Mouse (Mus musculus) spleen, postnatal 10 days (tissue): ENCODE data around the gene Olfm2.

Experiments
- DNase-seq, 2 experiments: peaks; one replicate each; pipeline ENCODE4 v3.0.0; 2021 to 2022; ENCODE audit warnings: low spot score in 2 of 2

Gene Olfm2

DNA sequence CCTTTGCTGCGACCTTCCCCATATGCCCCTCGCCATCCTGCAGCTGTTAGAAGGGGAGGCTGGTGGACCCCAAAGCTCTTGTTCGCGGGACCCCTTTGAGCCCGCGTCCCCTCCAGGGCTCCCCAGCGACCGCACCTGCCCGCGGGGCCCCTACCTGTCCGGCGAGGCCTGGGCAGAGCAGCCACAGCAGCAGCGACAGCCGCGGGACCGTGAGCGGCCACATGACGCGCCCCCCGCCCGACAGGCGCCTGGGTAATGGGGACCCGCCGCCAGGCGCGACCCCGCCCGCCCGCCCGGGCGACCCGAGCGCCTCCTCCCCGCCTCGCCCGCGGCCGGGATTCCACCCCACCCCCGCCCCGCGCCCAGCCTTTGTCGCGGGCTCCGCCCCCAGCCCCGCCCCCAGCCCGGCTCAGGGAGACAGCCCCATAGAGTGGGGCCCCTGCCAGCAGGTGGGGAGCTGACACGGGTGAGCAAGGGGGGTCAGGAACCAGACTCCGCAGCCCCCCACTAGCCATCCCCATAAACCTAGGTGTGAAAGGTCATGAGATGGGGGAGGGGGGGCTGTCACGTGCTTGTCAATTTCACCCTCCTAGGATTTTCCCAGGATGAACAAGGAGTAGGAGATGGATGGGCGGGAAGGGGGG is at the start of gene Olfm2:
Olfm2 (minus strand) TSS at position 333 of the 644 bp plus-strand sequence.
- DNase-seq: no peak

GRCm38 (mm10) chr9:20794108-20794806 is 48.1 kb upstream of the Olfm2 start:
- DNase-seq: no peak

- no peak for DNase-seq
These were observed 44.2 kb upstream of the Olfm2 start for GRCm38 (mm10) chr9:20790345-20790744.

DNA sequence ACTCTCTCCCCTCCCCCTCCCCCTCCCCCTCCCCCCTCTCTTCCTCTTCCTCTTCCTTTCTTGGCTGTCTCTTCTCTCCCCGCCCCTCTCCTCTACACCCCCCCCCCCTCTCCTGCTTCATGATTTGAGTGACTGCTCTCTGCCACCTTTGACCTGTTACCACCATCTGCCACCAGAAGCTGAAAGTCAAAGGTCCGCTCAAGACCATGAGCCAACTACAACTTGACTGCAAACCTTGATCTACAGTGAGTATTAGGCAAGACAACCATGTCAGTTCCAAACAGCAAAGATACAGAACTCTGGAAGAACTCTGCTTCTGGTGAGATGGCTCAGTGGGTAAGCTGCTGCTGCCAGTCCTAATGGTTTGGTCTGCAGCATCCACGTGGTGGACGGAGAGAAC is 43.5 kb upstream of the Olfm2 start:
- no peak for DNase-seq

- no peak for DNase-seq
These were observed 41.8 kb upstream of the Olfm2 start for GRCm38 (mm10) chr9:20787992-20788391.

GRCm38 (mm10) chr9:20785055-20785454 is 38.9 kb upstream of the Olfm2 start:
- no peak for DNase-seq

DNA sequence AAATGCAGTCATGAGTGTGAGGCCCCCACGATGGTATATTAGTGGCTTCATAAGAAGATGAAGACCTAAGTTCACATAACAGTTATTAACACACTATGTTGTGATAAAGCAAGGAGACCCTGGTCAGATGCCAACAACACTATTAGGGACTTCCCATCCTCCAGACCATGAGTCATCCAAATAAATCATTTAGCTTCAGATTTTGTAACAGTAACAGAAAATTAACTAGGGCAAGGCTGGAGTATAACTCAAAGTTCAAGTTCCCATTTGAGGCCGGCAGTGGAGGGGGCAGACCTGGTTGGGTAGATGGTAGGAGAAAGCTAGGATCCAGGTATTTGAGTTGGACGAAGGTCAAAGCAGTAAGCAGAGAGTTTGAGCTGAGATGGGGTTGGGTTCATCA is 35.1 kb upstream of the Olfm2 start:
- no peak for DNase-seq

DNA sequence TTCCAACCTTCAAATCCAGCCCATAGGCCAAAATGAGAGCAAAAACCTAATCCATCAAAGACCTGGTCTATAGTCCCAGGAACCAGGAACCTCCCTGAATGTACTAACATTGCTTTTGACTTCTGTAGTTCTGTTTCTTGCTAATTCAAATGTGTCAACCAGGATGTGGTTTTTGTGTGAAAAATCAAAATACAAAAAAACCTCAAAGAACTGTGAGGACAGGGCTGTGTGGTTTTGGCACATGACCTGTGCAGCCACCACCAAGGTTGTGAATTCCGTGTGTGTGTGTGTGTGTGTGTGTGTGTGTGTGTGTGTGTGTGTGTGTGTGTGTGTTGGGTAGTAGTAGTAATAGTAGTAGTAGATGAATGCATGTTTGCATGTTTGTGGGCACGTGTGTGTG is 19.1 kb upstream of the Olfm2 start:
- no peak for DNase-seq

DNA sequence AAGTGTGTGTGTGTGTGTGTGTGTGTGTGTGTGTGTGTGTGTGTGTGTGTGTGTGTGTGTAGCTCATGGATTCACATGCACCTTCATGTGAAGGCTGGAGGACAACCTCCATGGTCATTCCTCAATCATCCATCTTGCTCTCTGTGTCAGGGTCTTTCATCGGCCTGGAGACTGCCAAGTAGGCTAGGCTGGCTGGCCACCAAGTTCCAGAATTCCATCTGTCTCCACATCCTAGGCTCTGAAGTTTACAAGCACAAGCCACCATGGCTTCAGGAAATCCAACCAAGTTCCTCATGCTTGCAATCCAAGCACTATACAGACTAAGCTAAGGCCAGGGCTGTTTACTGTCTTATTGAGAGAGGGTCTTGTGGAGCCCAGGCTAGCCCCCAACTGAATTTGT is 16.9 kb upstream of the Olfm2 start:
- DNase-seq: no peak

DNA sequence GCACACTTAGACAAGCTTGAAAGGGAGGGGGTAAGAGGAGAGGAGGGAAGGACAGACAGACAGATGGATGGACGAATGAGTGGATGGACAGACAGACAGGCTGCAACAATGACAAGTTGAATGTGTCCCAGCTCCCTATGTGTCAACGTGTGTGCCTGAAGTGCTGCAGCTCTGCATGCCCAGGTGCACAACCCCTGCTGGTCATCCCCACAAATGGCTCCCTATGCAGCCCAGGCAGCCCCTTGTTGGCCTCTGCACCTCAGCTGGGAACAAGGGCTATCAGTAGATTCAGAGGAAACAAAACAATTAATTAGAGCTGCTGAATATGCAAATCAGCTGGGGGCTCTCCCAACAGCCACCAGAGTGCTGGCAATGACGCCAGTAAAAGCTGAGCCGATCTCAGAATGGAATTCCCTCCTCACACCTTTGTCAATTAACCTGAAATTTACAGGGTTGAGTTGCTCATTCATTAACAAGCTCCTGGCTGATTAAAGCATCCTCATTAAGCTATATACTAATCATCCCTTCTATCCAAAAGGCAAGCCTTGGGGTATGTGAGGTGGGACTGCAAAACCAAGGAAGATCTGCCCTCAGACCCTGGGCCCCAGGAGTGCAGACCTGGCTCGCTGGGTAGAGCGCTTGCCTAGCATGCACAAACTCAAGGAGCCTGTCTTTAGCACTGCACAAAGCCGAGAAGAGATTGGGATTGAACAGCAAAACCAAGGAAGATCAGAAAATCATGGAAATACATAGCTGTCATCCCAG is 16.2 kb upstream of the Olfm2 start:
- DNase-seq: no peak

- DNase-seq: no peak
These were observed 15.2 kb upstream of the Olfm2 start for GRCm38 (mm10) chr9:20761388-20761787.

- DNase-seq: no peak
These were observed 14.7 kb upstream of the Olfm2 start for GRCm38 (mm10) chr9:20760813-20761212.

DNA sequence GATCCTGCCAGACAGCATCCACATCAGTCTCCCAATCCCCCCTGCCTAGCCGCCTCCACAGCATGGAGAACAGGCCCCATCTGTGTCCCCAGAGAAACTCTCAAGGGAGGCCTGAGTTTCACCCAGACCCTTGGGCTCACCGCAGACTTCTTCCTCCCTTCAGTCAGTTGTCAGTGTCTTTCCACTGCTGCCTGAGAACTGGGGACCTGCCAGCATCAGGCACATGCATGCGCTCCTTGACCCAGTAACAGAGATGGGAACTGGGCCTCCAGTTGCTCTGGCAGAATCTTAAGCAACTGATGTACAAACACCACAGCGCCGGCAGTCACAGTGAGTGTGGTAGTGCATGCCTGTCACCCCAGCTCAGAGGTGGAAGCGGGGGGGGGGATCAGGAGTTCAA is 12.7 kb upstream of the Olfm2 start:
- DNase-seq: no peak

DNA sequence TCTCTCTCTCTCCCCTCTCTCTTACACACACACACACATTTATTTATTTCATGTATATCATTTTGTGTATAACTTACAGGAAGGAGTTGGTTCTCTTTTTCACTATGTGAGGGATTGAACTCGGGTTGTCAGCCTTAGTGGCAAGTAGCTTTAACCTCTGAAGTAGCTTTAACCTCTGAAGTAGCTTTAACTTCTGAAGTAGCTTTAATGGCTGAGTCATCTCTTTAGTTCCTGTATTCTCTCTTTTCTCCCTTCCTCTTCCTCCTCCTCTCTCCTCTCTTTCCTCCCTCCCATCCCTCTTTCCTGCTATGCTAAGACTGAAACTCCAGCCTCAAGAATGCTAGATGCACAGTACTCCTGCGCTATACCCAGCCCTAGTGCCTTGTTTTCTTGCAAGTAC is 12.1 kb upstream of the Olfm2 start:
- DNase-seq: no peak

- DNase-seq: peak; percentile 57 to 86
These were observed 11.2 kb upstream of the Olfm2 start for GRCm38 (mm10) chr9:20757087-20757955.

GRCm38 (mm10) chr9:20756081-20756700 is 10.0 kb upstream of the Olfm2 start:
- DNase-seq: no peak

GRCm38 (mm10) chr9:20754335-20754734 is 8.2 kb upstream of the Olfm2 start:
- no peak for DNase-seq

- no peak for DNase-seq
These were observed 5.4 kb upstream of the Olfm2 start for GRCm38 (mm10) chr9:20751477-20752029.

- no peak for DNase-seq
These were observed 3.1 kb upstream of the Olfm2 start for GRCm38 (mm10) chr9:20749213-20749612.

DNA sequence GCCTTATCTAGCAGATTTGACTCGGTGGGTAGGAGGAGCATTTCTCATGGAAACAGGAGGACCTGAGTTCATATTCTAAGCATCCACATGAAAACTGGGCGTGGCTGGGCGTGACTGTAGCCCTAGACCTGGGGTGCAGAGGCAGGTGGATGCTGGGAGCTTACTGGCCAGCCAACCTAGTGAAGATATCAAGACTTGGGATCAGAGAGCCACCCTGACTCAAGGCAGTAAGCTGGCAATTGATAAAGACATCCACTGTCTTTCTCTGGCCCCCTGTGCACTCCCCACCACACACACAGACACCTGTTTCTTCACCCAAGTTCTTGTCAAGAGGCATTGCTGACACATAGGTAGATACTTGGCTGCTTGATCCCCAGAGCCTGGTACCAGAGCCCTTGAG is 2.4 kb upstream of the Olfm2 start:
- no peak for DNase-seq

GRCm38 (mm10) chr9:20747682-20748081 is 1.5 kb upstream of the Olfm2 start:
- DNase-seq: no peak
